Mouse (Mus musculus) kidney, postnatal 0 days (tissue): ENCODE results near the gene Zfp456. TPM values are rescaled to one million over a fixed set of nuclear protein-coding genes. Genes with fewer than 3 reads are reported as not detected.
A peak's percentile ranks its signal among the peaks of the same experiment; 100 is the strongest.

ENCODE experiments used
- ATAC-seq: fragments of 200-750 bp; cut with Nextera tagmentation; replicated peaks from 2 replicates; pipeline ENCODE4 v1.8.0; 2017; ENCODE audit warnings: low read depth, moderate number of reproducible peaks, moderate TSS enrichment, moderate library complexity; ENCODE audit not compliant: low FRiP score
- DNase-seq: peaks from one replicate; pipeline ENCODE4 v3.0.0-alpha.2; 2016; ENCODE audit warnings: low spot score
- H3K27ac ChIP-seq: fragments of 300-500 bp; sonication (generic); 2 replicates; pipeline ENCODE4 v1.5.1; 2014; ENCODE audit warnings: mild to moderate bottlenecking
- H3K27me3 ChIP-seq: fragments of 300-500 bp; sonication (generic); 2 replicates; pipeline ENCODE4 v1.6.1; 2014; ENCODE audit warnings: low read length, mixed read lengths; ENCODE audit not compliant: insufficient read depth
- H3K36me3 ChIP-seq: fragments of 300-500 bp; sonication (generic); 2 replicates; pipeline ENCODE4 v1.6.1; 2014; ENCODE audit warnings: low read length, mixed read lengths; ENCODE audit not compliant: insufficient read depth
- H3K4me1 ChIP-seq: fragments of 300-500 bp; sonication (generic); replicated peaks from 2 replicates; pipeline ENCODE4 v1.6.1; 2014; ENCODE audit warnings: antibody characterized with exemption, low read length, mixed read lengths; ENCODE audit not compliant: insufficient read depth
- H3K4me2 ChIP-seq: fragments of 300-500 bp; sonication (generic); 2 replicates; pipeline ENCODE4 v1.6.1; 2014; ENCODE audit warnings: mild to moderate bottlenecking, low read length, moderate library complexity, mixed read lengths
- H3K4me3 ChIP-seq: fragments of 300-500 bp; sonication (generic); replicated peaks from 2 replicates; pipeline ENCODE4 v1.5.1; 2014; ENCODE audit warnings: low read depth, low read length
- H3K9ac ChIP-seq: fragments of 300-500 bp; sonication (generic); 2 replicates; pipeline ENCODE4 v1.6.1; 2014; ENCODE audit warnings: low read depth, low read length
- H3K9me3 ChIP-seq: fragments of 300-500 bp; sonication (generic); replicated peaks from 2 replicates; pipeline ENCODE4 v1.6.1; 2016; ENCODE audit warnings: low read length, inconsistent platforms, mixed read lengths
- CTCF ChIP-seq: IDR thresholded peaks from 2 replicates; pipeline ENCODE4 v1.5.1; 2016; ENCODE audit warnings: antibody characterized with exemption, low read depth, mild to moderate bottlenecking, moderate library complexity
- WGBS: fragments of 180-500 bp; shearing (Covaris S2); extraction: QIAGEN DNeasy Blood & Tissue Kit; methylation state at CpG from one replicate; pipeline ENCODE4 v1.1.7; 2014; 5-methylcytosine and 5-hydroxymethylcytosine counted together
- polyA plus RNA-seq: library from polyadenylated mRNA; unstranded; fragments of >200 nt; fragmentation: Nextera tagmentation; extraction: Ambion mirVana; gene quantifications from 2 replicates; pipeline ENCODE4 v1.2.1, GENCODE M21; 2015

Gene Zfp456
- polyA plus RNA-seq, 1 experiment from 2014 or later = 1.9 TPM

DNA sequence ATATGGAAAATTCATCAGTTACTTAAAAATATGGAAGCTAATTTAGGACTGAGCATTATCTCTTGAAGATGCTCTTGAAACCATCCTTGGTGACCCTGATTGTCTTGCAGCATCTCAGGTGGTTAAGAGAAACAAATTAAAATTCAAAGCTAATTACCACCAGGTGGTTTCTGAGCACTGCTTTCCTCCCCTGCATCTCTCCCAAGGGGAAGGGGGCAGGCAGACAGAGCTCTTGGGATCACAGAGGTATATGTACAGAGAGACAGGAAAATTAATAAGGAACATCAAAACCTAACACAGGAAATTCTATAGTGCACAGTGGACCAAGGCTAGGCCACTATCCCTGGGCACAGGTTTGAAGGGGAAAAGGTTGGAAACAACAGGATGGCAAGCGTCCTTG, 42.7 kb downstream of the Zfp456 start:
- Histone ChIP-seq H3K9me3 (no peaks in the 10 kb centered on the region), H3K4me1 (peaks cover 3% of the 10 kb centered on the region), H3K4me2 (peak overlapping the region; percentile 78), H3K36me3 (no peaks in the 10 kb centered on the region), H3K4me3 (peak overlapping the region; percentile 50), H3K27ac (peak overlapping the region; percentile 15; the same call in 1 of the 2 replicates), H3K9ac (peak overlapping the region; percentile 51; the same call in 1 of the 2 replicates), H3K27me3 (no peaks in the 10 kb centered on the region)
- ATAC-seq (peak; percentile 27; the same call in 1 of the 2 replicates), DNase-seq (no peak)
- 71% methylated on average over 1 of the region's 1 CpGs for WGBS
- TF ChIP-seq CTCF = no peak

DNA sequence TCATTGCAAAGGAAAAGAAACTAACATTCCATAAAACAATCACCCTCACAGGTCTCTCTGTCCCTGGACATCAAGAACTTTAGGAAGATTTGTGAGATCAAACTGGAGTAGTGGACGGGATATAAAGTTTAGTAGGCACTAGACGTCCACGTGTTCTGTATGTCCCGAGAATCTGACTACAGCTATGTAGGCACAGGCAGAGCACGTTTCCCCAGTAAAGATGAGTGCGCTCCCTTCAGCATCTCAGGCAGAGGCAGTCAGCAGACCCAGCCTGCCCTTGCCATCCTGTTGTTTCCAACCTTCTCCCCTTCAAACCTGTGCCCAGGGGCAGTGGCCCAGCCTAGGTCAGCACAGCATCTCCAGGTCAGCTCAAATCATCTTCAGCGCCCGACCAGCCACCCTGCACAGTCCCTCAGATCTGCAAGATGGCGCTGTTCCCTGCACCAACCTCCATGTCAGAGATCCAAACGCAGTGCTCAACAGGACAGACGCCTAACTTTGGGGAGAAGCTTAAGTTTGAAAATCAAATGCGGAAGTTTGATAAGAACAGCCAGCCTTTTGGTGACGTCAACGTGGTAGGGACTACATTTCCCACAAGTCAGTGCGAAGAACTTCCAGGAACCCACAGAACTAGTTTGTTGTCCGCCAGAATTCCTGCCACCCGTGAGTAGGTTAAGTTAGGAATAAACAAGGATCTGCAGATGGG, 43.4 kb downstream of the Zfp456 start, which contains the start of gene Zfp595:
TSS of gene Zfp595 (minus strand) at position 552 of the 706 bp plus-strand sequence.
- Histone ChIP-seq H3K36me3 (no peaks in the 10 kb centered on the region), H3K4me3 (peak within 1 kb of the TSS; percentile 50), H3K4me1 (peaks cover 3% of the 10 kb centered on the region), H3K27me3 (no peaks in the 10 kb centered on the region), H3K9ac (peak within 1 kb of the TSS; percentile 51), H3K4me2 (peak within 1 kb of the TSS; percentile 78), H3K9me3 (no peaks in the 10 kb centered on the region), H3K27ac (peak within 1 kb of the TSS; percentile 47; the same call in 1 of the 2 replicates)
- DNase-seq (peak; percentile 96), ATAC-seq (peak; percentile 93)
- TF ChIP-seq CTCF = peak; percentile 71
- WGBS = 12% methylated on average over 17 of the region's 17 CpGs

Other genes starting within 250 kb of the Zfp456 start
- gene Rsl1, start 202.6 kb downstream of the Zfp456 start, polyA plus RNA-seq = 7.1 and 7.3 TPM in 2 replicates
- gene Zfp455, start 181.3 kb downstream of the Zfp456 start, polyA plus RNA-seq = 1.9 and 2.6 TPM in 2 replicates
- gene Zfp458, start 97.3 kb downstream of the Zfp456 start, polyA plus RNA-seq = 1.8 and 1.9 TPM in 2 replicates
- gene Zfp457, start 69.3 kb downstream of the Zfp456 start, polyA plus RNA-seq = 1.1 and 1.2 TPM in 2 replicates
- gene Zfp595, start 43.2 kb downstream of the Zfp456 start, polyA plus RNA-seq = 2.2 and 2.4 TPM in 2 replicates
- gene Gm28044, start 15.3 kb downstream of the Zfp456 start, polyA plus RNA-seq = 0.36 and 0.37 TPM in 2 replicates
- 1.1 and 1.3 TPM in 2 replicates for gene Zfp953, start 15.2 kb downstream of the Zfp456 start, polyA plus RNA-seq
- gene Gm28041, start 77 bp downstream of the Zfp456 start, polyA plus RNA-seq = 0.20 and 0.23 TPM in 2 replicates
- gene Zfp429, start 24.0 kb upstream of the Zfp456 start, polyA plus RNA-seq = 5.4 and 7.8 TPM in 2 replicates
- gene Zfp459, start 45.6 kb upstream of the Zfp456 start, polyA plus RNA-seq = 1.1 and 1.4 TPM in 2 replicates
- 9.7 TPM in 2 replicates for gene Zfp874a, start 75.8 kb upstream of the Zfp456 start, polyA plus RNA-seq
- 3.1 and 3.4 TPM in 2 replicates for gene Zfp874b, start 108.4 kb upstream of the Zfp456 start, polyA plus RNA-seq
- 10.9 and 13.7 TPM in 2 replicates for gene Zfp58, start 124.7 kb upstream of the Zfp456 start, polyA plus RNA-seq
- gene Gm26965, start 150.3 kb upstream of the Zfp456 start, polyA plus RNA-seq = not detected in 2 replicates
- 30.4 and 38.3 TPM in 2 replicates for gene Zfp87, start 150.4 kb upstream of the Zfp456 start, polyA plus RNA-seq
- 9.0 and 9.8 TPM in 2 replicates for gene Zfp748, start 178.0 kb upstream of the Zfp456 start, polyA plus RNA-seq
- gene Zfp729b, start 233.9 kb upstream of the Zfp456 start, polyA plus RNA-seq = 3.8 TPM in 2 replicates